Mouse (Mus musculus) limb, embryonic 11.5 days (tissue): ENCODE data around the gene Spon2. TPM values are rescaled to one million over a fixed set of nuclear protein-coding genes. Genes with fewer than 3 reads are reported as not detected.

Experiments
- ATAC-seq: fragments of 200-750 bp; cut with Nextera tagmentation; 2 replicates; pipeline ENCODE4 v1.8.0; 2017; ENCODE audit warnings: low read depth; ENCODE audit not compliant: insufficient number of reproducible peaks, low FRiP score, low TSS enrichment
- DNase-seq: peaks from one replicate; pipeline ENCODE4 v3.0.0-alpha.2; 2015; ENCODE audit warnings: low spot score
- H3K27ac ChIP-seq: fragments of 300-500 bp; sonication (generic); replicated peaks from 2 replicates; pipeline ENCODE4 v1.5.1; 2014; ENCODE audit warnings: low read depth, mild to moderate bottlenecking, low read length
- H3K27me3 ChIP-seq: fragments of 300-500 bp; sonication (generic); 2 replicates; pipeline ENCODE4 v1.6.1; 2014; ENCODE audit warnings: mild to moderate bottlenecking, low read length, mixed read lengths; ENCODE audit not compliant: control insufficient read depth, insufficient read depth
- H3K36me3 ChIP-seq: fragments of 300-500 bp; sonication (generic); 2 replicates; pipeline ENCODE4 v1.6.1; 2014; ENCODE audit warnings: mild to moderate bottlenecking, low read length, moderate library complexity, mixed read lengths; ENCODE audit not compliant: control insufficient read depth, insufficient read depth
- H3K4me1 ChIP-seq: fragments of 300-500 bp; sonication (generic); 2 replicates; pipeline ENCODE4 v1.6.1; 2014; ENCODE audit warnings: low read length, mixed read lengths; ENCODE audit not compliant: control insufficient read depth, insufficient read depth
- H3K4me2 ChIP-seq: fragments of 300-500 bp; sonication (generic); 2 replicates; pipeline ENCODE4 v1.6.1; 2014; ENCODE audit warnings: low read depth, mild to moderate bottlenecking, moderate library complexity; ENCODE audit not compliant: severe bottlenecking
- H3K4me3 ChIP-seq: fragments of 300-500 bp; sonication (generic); 2 replicates; pipeline ENCODE4 v1.5.1; 2014; ENCODE audit warnings: low read depth, low read length
- H3K9ac ChIP-seq: fragments of 300-500 bp; sonication (generic); 2 replicates; pipeline ENCODE4 v1.6.1; 2014; ENCODE audit warnings: mild to moderate bottlenecking, low read length
- H3K9me3 ChIP-seq: fragments of 300-500 bp; sonication (generic); 2 replicates; pipeline ENCODE4 v1.6.1; 2016; ENCODE audit warnings: low read length; ENCODE audit not compliant: control insufficient read depth
- WGBS: fragments of 180-500 bp; shearing (Covaris S2); extraction: QIAGEN DNeasy Blood & Tissue Kit; methylation state at CpG from one replicate; pipeline ENCODE4 v1.1.7; 2014; 5-methylcytosine and 5-hydroxymethylcytosine counted together
- polyA plus RNA-seq: library from polyadenylated mRNA; unstranded; fragments of >200 nt; fragmentation: Nextera tagmentation; extraction: Ambion mirVana; gene quantifications from 2 replicates; pipeline ENCODE4 v1.2.1, GENCODE M21; 2014

The Spon2 gene
- polyA plus RNA-seq, 1 experiment from 2014 or later = 2.0 TPM

DNA sequence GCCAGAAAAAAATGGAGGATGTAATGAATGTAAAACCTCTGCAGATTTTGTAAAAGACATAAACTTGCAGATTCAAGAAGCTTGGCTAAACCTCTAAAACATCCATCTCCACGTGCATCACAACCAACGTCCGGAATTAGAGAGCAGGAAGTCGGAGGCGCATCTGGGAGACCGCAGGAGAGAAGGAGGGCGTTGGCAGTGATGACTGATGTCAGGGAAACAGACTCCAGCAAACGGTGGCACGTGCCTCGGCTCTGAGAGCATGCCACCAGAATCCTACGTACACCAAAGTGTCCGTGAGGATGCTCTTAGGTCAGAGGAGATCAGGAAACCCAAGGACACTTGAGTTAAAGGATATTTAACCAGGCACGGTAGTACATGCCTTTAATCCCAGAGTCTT lies 16.6 kb downstream of the Spon2 start:
- Histone ChIP-seq H3K9ac (no peak overlapping the region), H3K4me3 (no peak overlapping the region), H3K9me3 (no peaks in the 10 kb centered on the region), H3K27ac (no peak overlapping the region), H3K4me1 (no peaks in the 10 kb centered on the region), H3K4me2 (no peak overlapping the region), H3K27me3 (no peaks in the 10 kb centered on the region), H3K36me3 (no peaks in the 10 kb centered on the region)
- DNase-seq (no peak), ATAC-seq (no peak)
- WGBS = 70% methylated on average over 13 of the region's 13 CpGs

DNA sequence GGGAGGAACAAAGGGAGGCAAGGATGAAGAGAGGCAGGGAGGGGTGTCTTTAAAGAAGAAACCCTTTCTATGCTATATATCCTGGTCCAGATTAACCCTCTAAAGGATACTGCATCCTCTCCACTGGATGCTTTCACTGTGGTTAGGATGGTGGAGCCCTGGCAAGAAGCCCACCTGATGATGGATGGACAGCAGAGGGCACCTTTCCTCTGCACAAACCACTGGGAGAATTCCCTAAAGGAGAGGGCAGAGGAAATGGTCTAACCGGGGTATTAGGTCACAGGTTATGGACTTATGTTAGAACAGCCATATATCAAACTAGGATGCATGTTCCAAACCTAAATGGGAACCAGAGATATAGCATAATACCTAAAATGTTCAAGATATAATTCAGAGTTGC lies 18.2 kb downstream of the Spon2 start:
- Histone ChIP-seq H3K4me3 (no peak overlapping the region), H3K9ac (no peak overlapping the region), H3K36me3 (no peaks in the 10 kb centered on the region), H3K4me1 (no peaks in the 10 kb centered on the region), H3K4me2 (no peak overlapping the region), H3K9me3 (no peaks in the 10 kb centered on the region), H3K27me3 (no peaks in the 10 kb centered on the region), H3K27ac (no peak overlapping the region)
- ATAC-seq = no peak
- no peak for DNase-seq
- WGBS = 42% methylated on average over 1 of the region's 1 CpGs

DNA sequence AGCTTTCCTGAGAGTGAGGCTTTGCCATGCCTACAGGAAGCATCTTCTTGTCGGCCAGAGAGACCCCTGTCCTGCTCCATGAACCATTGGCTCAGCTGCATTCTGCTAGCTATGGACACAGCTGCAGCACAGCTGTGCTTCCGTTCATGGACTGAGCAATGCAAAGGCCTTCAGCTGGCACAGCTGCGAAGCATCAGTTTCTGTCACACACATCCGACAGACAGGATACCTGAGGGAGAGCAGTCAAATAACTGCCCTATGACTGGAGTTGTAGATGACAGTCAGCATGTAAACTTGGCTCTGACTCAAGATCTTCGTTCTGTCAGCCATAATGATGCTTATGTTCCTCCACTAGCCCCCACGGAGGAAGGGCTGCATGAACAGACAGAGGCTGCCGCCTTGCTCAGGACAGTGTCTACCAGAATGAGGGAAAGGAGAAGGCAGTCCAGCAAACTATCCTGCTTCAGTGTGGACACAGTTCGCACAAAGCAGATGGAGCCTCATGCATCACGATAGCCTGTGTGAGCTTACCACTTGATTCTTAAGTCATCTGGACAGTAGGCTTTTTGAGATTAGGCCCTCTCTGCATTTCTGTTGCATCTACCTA lies 22.9 kb downstream of the Spon2 start:
- Histone ChIP-seq H3K36me3 (no peaks in the 10 kb centered on the region), H3K4me2 (no peak overlapping the region), H3K27ac (no peak overlapping the region), H3K27me3 (no peaks in the 10 kb centered on the region), H3K4me1 (no peaks in the 10 kb centered on the region), H3K9ac (no peak overlapping the region), H3K9me3 (no peaks in the 10 kb centered on the region), H3K4me3 (no peak overlapping the region)
- ATAC-seq = no peak
- WGBS = 77% methylated on average over 9 of the region's 9 CpGs
- DNase-seq = no peak

DNA sequence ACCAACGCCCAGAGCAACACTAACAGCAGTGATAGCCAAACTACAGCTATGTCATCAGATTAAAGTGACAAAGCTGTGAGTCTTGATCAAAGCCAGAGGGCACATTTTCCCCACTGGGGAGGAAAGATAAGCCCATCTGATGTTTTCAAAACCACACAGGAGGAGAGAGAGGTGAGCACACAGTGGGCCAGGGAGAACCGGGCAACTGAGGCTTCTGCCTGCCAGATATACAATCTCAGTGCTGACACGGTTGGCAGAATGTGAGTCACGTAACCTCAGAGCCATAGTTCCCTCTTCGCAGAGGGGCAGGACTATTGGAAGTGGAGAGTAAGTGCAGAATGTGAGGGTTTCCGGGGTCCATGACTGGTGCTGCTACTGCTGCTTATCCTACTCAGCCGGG lies 24.7 kb downstream of the Spon2 start:
- Histone ChIP-seq H3K4me3 (no peak overlapping the region), H3K4me1 (no peaks in the 10 kb centered on the region), H3K4me2 (no peak overlapping the region), H3K27ac (no peak overlapping the region), H3K9ac (no peak overlapping the region), H3K27me3 (no peaks in the 10 kb centered on the region), H3K9me3 (no peaks in the 10 kb centered on the region), H3K36me3 (no peaks in the 10 kb centered on the region)
- ATAC-seq (no peak), DNase-seq (no peak)
- 45% methylated on average over 7 of the region's 7 CpGs for WGBS

Other genes with a start within 250 kb of the Spon2 start
- gene Ywhah, start 199.6 kb downstream of the Spon2 start, polyA plus RNA-seq = 382 and 389 TPM in 2 replicates
- 0.04 TPM in 1 of 2 replicates, not detected in the other for gene Slc5a1, start 114.2 kb downstream of the Spon2 start, polyA plus RNA-seq
- 466 and 469 TPM in 2 replicates for gene Ctbp1, start 56.5 kb upstream of the Spon2 start, polyA plus RNA-seq
- gene Maea, start 117.1 kb upstream of the Spon2 start, polyA plus RNA-seq = 145 and 152 TPM in 2 replicates
- 8.1 and 8.6 TPM in 2 replicates for gene Uvssa, start 160.1 kb upstream of the Spon2 start, polyA plus RNA-seq
- not detected in 2 replicates for gene Nkx1-1, start 215.5 kb upstream of the Spon2 start, polyA plus RNA-seq